Mouse (Mus musculus): ENCODE measurements around the gene A4galt. TPM values are rescaled to one million over a fixed set of nuclear protein-coding genes. Genes with fewer than 3 reads are reported as not detected.

Gene A4galt
- total and polyA plus RNA-seq, 3 experiments, result 11.2 to 23.6 (median 15.9) TPM

DNA sequence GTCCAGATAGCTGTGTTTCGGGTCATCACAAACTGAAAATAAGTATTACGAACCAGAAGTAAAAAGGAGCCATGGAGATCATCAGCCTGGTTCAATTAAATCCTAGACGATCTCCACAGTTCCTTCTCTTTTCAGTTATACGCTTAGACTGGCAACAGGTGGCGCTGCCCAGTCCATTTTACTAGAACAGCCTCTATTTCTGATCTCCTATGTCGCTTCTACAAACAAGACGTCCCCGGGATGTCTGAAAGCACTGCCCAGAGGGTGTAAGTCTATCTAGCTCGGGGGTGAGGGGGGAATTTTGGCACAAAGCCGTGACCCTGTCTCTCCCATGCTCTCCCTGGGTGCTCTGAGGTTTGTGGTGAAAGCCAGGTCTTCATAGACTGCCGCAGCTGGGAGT, 41.3 kb downstream of the A4galt start:
- peak; percentile 63 for DNase-seq (ENCODE audit: extremely low read depth)
- no peaks in the 10 kb centered on the region for H3K36me3 ChIP-seq (replicated peaks in 1 of 2; ENCODE audit: control insufficient read depth in 1 of 2, insufficient read depth in 1 of 2, low read length in 1 of 2)
- H3K27ac ChIP-seq (ENCODE audit: insufficient read depth, low read depth), result no peak overlapping the region
- dilution Hi-C loops (cut with MboI; ENCODE audit: extremely low pct_ligation_motif_present, extremely low pct_unique_long_range_greater_than_20kb, low sequenced_read_pairs) (no loop called here), in situ Hi-C loops (cut with MboI; ENCODE audit: low pct_ligation_motif_present, low pct_unique_long_range_greater_than_20kb, low sequenced_read_pairs) (loop anchor here (5.0 to 25.0 kb wide), 4 partner anchors 37 to 398 kb away; partner anchors contain the start of gene Ttll1)
- H3K9ac ChIP-seq (ENCODE audit: insufficient read depth, low read depth), result no peak overlapping the region
- TF ChIP-seq ZKSCAN1 (IDR thresholded peaks at IDR 0.05; ENCODE audit: borderline replicate concordance, low read depth, low read length) (no peak), ELF1 (IDR thresholded peaks at IDR 0.05; ENCODE audit: low read depth, low read length) (no peak), CTCF (conservative IDR thresholded peaks at IDR 0.05 in 1 of 2, IDR thresholded peaks at IDR 0.05 in 1 of 2; ENCODE audit: low read depth in 2 of 2, low read length in 2 of 2) (peak; percentile 36 to 83), HCFC1 (IDR thresholded peaks at IDR 0.05; ENCODE audit: low read depth, low read length) (no peak), BHLHE40 (IDR thresholded peaks at IDR 0.05; ENCODE audit: low read depth, low read length) (no peak), CHD1 (IDR thresholded peaks at IDR 0.05; ENCODE audit: low read depth, low read length) (no peak), ZC3H11A (IDR thresholded peaks at IDR 0.05; ENCODE audit: low read depth, low read length) (peak; percentile 57; the same call in 1 of the 2 replicates), NRF1 (IDR thresholded peaks at IDR 0.05; ENCODE audit: low read depth, low read length) (no peak), SMC3 (IDR thresholded peaks at IDR 0.05; ENCODE audit: low read depth, low read length) (peak; percentile 95), E2F4 (IDR thresholded peaks at IDR 0.05; ENCODE audit: insufficient replicate concordance, low read depth, low read length) (no peak), MXI1 (IDR thresholded peaks at IDR 0.05; ENCODE audit: low read depth, low read length) (no peak), RAD21 (IDR thresholded peaks at IDR 0.05; ENCODE audit: low read depth, low read length) (peak; percentile 80), POLR2A (IDR thresholded peaks at IDR 0.05; ENCODE audit: low read depth, low read length) (no peak), MYC (IDR thresholded peaks at IDR 0.05; ENCODE audit: low read depth, low read length) (no peak)
- H3K4me3 ChIP-seq (replicated peaks in 1 of 3; ENCODE audit: low read depth in 2 of 3, low read length in 2 of 3, poor library complexity in 1 of 3), result no peak overlapping the region
- H3K9me3 ChIP-seq (replicated peaks; ENCODE audit: low read length), result peaks cover 3% of the 10 kb centered on the region
- H3K79me2 ChIP-seq (replicated peaks; ENCODE audit: control insufficient read depth, extremely low read depth, insufficient read depth, poor library complexity, severe bottlenecking), result no peaks in the 10 kb centered on the region
- H3K4me1 ChIP-seq (ENCODE audit: control insufficient read depth in 1 of 2, insufficient read depth in 2 of 2), result peaks cover 4 to 28% of the 10 kb centered on the region in 2 experiments; a peak in 3 of 4 replicates
- no peak overlapping the region for H3K4me2 ChIP-seq (ENCODE audit: insufficient read depth, low read depth, poor library complexity, severe bottlenecking)
- no peaks in the 10 kb centered on the region for H3K27me3 ChIP-seq (replicated peaks)

DNA sequence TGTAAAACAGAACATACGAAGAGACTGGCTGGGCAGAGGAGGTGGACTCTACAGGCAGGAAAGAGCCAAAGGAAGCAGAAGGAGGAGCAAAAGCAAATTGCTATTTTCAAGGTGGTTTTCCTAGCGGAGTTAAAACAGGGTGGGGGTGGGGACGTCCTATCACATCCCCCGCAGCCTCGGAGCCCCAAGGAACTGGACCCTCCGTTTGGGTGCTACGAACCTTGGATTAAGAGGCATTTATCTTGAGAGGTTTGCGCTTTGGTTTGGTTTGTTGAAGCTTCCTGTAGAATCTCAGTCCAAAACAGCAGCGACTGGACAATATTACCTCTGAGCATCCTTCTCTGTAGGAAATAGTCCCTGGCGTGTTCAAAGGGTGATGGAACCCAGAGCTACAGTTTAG, 41.9 kb downstream of the A4galt start:
- H3K4me1 ChIP-seq (ENCODE audit: control insufficient read depth in 1 of 2, insufficient read depth in 2 of 2), result peaks cover 5 to 28% of the 10 kb centered on the region in 2 experiments; a peak in 3 of 4 replicates
- H3K4me2 ChIP-seq (ENCODE audit: insufficient read depth, low read depth, poor library complexity, severe bottlenecking), result no peak overlapping the region
- H3K4me3 ChIP-seq (replicated peaks in 1 of 3; ENCODE audit: low read depth in 2 of 3, low read length in 2 of 3, poor library complexity in 1 of 3), result no peak overlapping the region
- in situ Hi-C loops (cut with MboI; ENCODE audit: low pct_ligation_motif_present, low pct_unique_long_range_greater_than_20kb, low sequenced_read_pairs) (loop anchor here (5.0 to 25.0 kb wide), 6 partner anchors 38 to 397 kb away; partner anchors contain the start of gene Ttll1), dilution Hi-C loops (cut with MboI; ENCODE audit: extremely low pct_ligation_motif_present, extremely low pct_unique_long_range_greater_than_20kb, low sequenced_read_pairs) (no loop called here)
- TF ChIP-seq SMC3 (IDR thresholded peaks at IDR 0.05; ENCODE audit: low read depth, low read length) (no peak), ZMIZ1 (IDR thresholded peaks at IDR 0.05; ENCODE audit: low read depth, low read length) (no peak), MEF2A (IDR thresholded peaks at IDR 0.05; ENCODE audit: borderline replicate concordance, low read depth, low read length) (no peak), MXI1 (IDR thresholded peaks at IDR 0.05; ENCODE audit: low read depth, low read length) (no peak), CHD2 (IDR thresholded peaks at IDR 0.05; ENCODE audit: low read length) (no peak), PAX5 (IDR thresholded peaks at IDR 0.05; ENCODE audit: low read length) (no peak), MAFK (IDR thresholded peaks at IDR 0.05; ENCODE audit: insufficient replicate concordance, low read length) (no peak), CHD1 (IDR thresholded peaks at IDR 0.05; ENCODE audit: low read depth, low read length) (no peak), TCF12 (IDR thresholded peaks at IDR 0.05; ENCODE audit: low read depth, low read length) (no peak), NRF1 (IDR thresholded peaks at IDR 0.05; ENCODE audit: low read depth, low read length) (no peak), ETS1 (conservative IDR thresholded peaks at IDR 0.05; ENCODE audit: low read depth, low read length) (no peak), EP300 (IDR thresholded peaks at IDR 0.05; ENCODE audit: low read length) (no peak), MAZ (IDR thresholded peaks at IDR 0.05; ENCODE audit: low read depth, low read length) (no peak), USF2 (conservative IDR thresholded peaks at IDR 0.05; ENCODE audit: low read depth, low read length) (no peak), JUN (IDR thresholded peaks at IDR 0.05; ENCODE audit: insufficient read depth, low read depth, low read length) (no peak), ELF1 (IDR thresholded peaks at IDR 0.05; ENCODE audit: low read depth, low read length) (no peak), E2F4 (IDR thresholded peaks at IDR 0.05; ENCODE audit: insufficient replicate concordance, low read depth, low read length) (no peak), HCFC1 (IDR thresholded peaks at IDR 0.05; ENCODE audit: low read depth, low read length) (no peak), ZKSCAN1 (IDR thresholded peaks at IDR 0.05; ENCODE audit: borderline replicate concordance, low read depth, low read length) (no peak)
- peaks cover 3% of the 10 kb centered on the region for H3K9me3 ChIP-seq (replicated peaks; ENCODE audit: low read length)
- H3K36me3 ChIP-seq (replicated peaks in 1 of 2; ENCODE audit: control insufficient read depth in 1 of 2, insufficient read depth in 1 of 2, low read length in 1 of 2), result no peaks in the 10 kb centered on the region
- H3K79me2 ChIP-seq (replicated peaks; ENCODE audit: control insufficient read depth, extremely low read depth, insufficient read depth, poor library complexity, severe bottlenecking), result no peaks in the 10 kb centered on the region
- no peak for DNase-seq (ENCODE audit: extremely low read depth)
- H3K9ac ChIP-seq (ENCODE audit: insufficient read depth, low read depth), result no peak overlapping the region
- no peaks in the 10 kb centered on the region for H3K27me3 ChIP-seq (replicated peaks)
- no peak overlapping the region for H3K27ac ChIP-seq (ENCODE audit: insufficient read depth, low read depth)

All from CH12.LX (cell line).